Mouse (Mus musculus) liver, embryonic 14.5 days (tissue): ENCODE results near the gene Jsrp1. TPM values are rescaled to one million over a fixed set of nuclear protein-coding genes. Genes with fewer than 3 reads are reported as not detected.

Source experiments
- ATAC-seq: fragments of 200-750 bp; cut with Nextera tagmentation; 2 replicates; pipeline ENCODE4 v1.8.0; 2017; ENCODE audit warnings: moderate number of reproducible peaks, mild to moderate bottlenecking, moderate library complexity; ENCODE audit not compliant: insufficient read depth
- DNase-seq, 3 experiments: peaks; one replicate each; pipeline ENCODE4 v3.0.0-alpha.2; 2012 to 2013; ENCODE audit warnings: low read depth in 3 of 3, low spot score in 3 of 3
- H3K27ac ChIP-seq: fragments of 300-500 bp; sonication (generic); 2 replicates; pipeline ENCODE4 v1.5.1; 2014; ENCODE audit warnings: moderate library complexity, mild to moderate bottlenecking, control low read depth, inconsistent platforms
- H3K27me3 ChIP-seq: fragments of 300-500 bp; sonication (generic); 2 replicates; pipeline ENCODE4 v1.6.1; 2014; ENCODE audit warnings: mild to moderate bottlenecking, low read length, moderate library complexity; ENCODE audit not compliant: control insufficient read depth, insufficient read depth
- H3K36me3 ChIP-seq: fragments of 300-500 bp; sonication (generic); replicated peaks from 2 replicates; pipeline ENCODE4 v1.6.1; 2014; ENCODE audit warnings: low read depth; ENCODE audit not compliant: control insufficient read depth, insufficient read depth
- H3K4me1 ChIP-seq, 2 experiments: fragments of 200-500 bp in 1 of 2; fragments of 300-500 bp in 1 of 2; sonication (generic) in 1 of 2; replicated peaks; 2 replicates each; pipeline ENCODE4 v1.6.1; 2012 to 2014; ENCODE audit warnings: antibody characterized with exemption in 1 of 2, inconsistent platforms in 1 of 2, low read length in 1 of 2; ENCODE audit not compliant: control insufficient read depth in 2 of 2, insufficient read depth in 2 of 2
- H3K4me2 ChIP-seq: fragments of 300-500 bp; sonication (generic); 2 replicates; pipeline ENCODE4 v1.6.1; 2014; ENCODE audit warnings: low read depth, mild to moderate bottlenecking, control low read depth, moderate library complexity
- H3K4me3 ChIP-seq, 2 experiments: fragments of 200-500 bp in 1 of 2; fragments of 300-500 bp in 1 of 2; sonication (generic) in 1 of 2; 2 replicates each; pipeline ENCODE4 v1.5.1; 2012 to 2014; ENCODE audit warnings: low read depth in 2 of 2, low read length in 2 of 2, mild to moderate bottlenecking in 2 of 2, control low read depth in 1 of 2, inconsistent platforms in 1 of 2, moderate library complexity in 1 of 2; ENCODE audit not compliant: insufficient read depth in 1 of 2
- H3K9ac ChIP-seq: fragments of 300-500 bp; sonication (generic); replicated peaks from 2 replicates; pipeline ENCODE4 v1.6.1; 2014; ENCODE audit warnings: mild to moderate bottlenecking, control low read depth, moderate library complexity
- H3K9me3 ChIP-seq: fragments of 300-500 bp; sonication (generic); 2 replicates; pipeline ENCODE4 v1.6.1; 2016; ENCODE audit warnings: low read length, mixed read lengths; ENCODE audit not compliant: control insufficient read depth
- CTCF ChIP-seq: IDR thresholded peaks from 2 replicates; pipeline ENCODE4 v1.5.1; 2016; ENCODE audit warnings: antibody characterized with exemption, low read depth, control low read depth
- EP300 ChIP-seq: IDR thresholded peaks from 2 replicates; pipeline ENCODE4 v1.6.1; 2016; ENCODE audit warnings: antibody characterized with exemption, low read depth
- WGBS: fragments of 180-500 bp; shearing (Covaris S2); extraction: QIAGEN DNeasy Blood & Tissue Kit; methylation state at CpG from one replicate; pipeline ENCODE4 v1.1.7; 2014; ENCODE audit not compliant: insufficient replicate concordance; 5-methylcytosine and 5-hydroxymethylcytosine counted together
- polyA plus RNA-seq, 2 experiments: library from polyadenylated mRNA; depleted of rRNA in 1 of 2; stranded (reverse) in 1 of 2; unstranded in 1 of 2; fragments of >200 nt; fragmentation: Nextera tagmentation in 1 of 2; extraction: Ambion mirVana in 1 of 2; gene quantifications; 2 replicates each; pipeline versions ENCODE4 v1.2.1 to v1.2.3; 2012 to 2014

Jsrp1 gene
- polyA plus RNA-seq, 2 experiments: not detected

GRCm38 (mm10) chr10:80812391-80813041 is 782 bp downstream of the Jsrp1 start:
- Histone ChIP-seq H3K4me3 (no peak overlapping the region), H3K4me2 (no peak overlapping the region), H3K36me3 (no peaks in the 10 kb centered on the region), H3K27me3 (peaks cover 38% of the 10 kb centered on the region), H3K9me3 (no peaks in the 10 kb centered on the region), H3K27ac (no peak overlapping the region), H3K9ac (no peak overlapping the region), H3K4me1 (peaks cover 0 to 5% of the 10 kb centered on the region in 2 experiments; a peak in 2 of 4 replicates)
- ATAC-seq (no peak), DNase-seq (no peak)
- 40% methylated on average over 5 of the region's 5 CpGs for WGBS
- TF ChIP-seq EP300 (no peak), CTCF (no peak)

GRCm38 (mm10) chr10:80810084-80810483 is 3.2 kb downstream of the Jsrp1 start:
- no peak for TF ChIP-seq CTCF
- no peak for TF ChIP-seq EP300
- Histone ChIP-seq H3K9me3 (no peaks in the 10 kb centered on the region), H3K4me2 (no peak overlapping the region), H3K27me3 (peaks cover 48% of the 10 kb centered on the region), H3K36me3 (no peaks in the 10 kb centered on the region), H3K4me3 (no peak overlapping the region), H3K27ac (no peak overlapping the region), H3K4me1 (peaks cover 2 to 5% of the 10 kb centered on the region in 2 experiments; a peak in 3 of 4 replicates), H3K9ac (no peak overlapping the region)
- DNase-seq: no peak
- ATAC-seq: no peak
- WGBS: 7% methylated on average over 20 of the region's 20 CpGs

- H3K4me3 ChIP-seq: no peak overlapping the region
- TF ChIP-seq EP300 (no peak), CTCF (no peak)
- DNase-seq: no peak
Observed at GRCm38 (mm10) chr10:80808985-80809632, 4.2 kb downstream of the Jsrp1 start.

GRCm38 (mm10) chr10:80808099-80808984 is 5.0 kb downstream of the Jsrp1 start:
- H3K9ac ChIP-seq: no peak overlapping the region
- H3K4me3 ChIP-seq: no peak overlapping the region
- no peak for DNase-seq
- H3K36me3 ChIP-seq: peaks cover 13% of the 10 kb centered on the region
- no peak overlapping the region for H3K27ac ChIP-seq
- no peaks in the 10 kb centered on the region for H3K9me3 ChIP-seq
- peaks cover 2 to 5% of the 10 kb centered on the region in 2 experiments; a peak in 3 of 4 replicates for H3K4me1 ChIP-seq
- TF ChIP-seq CTCF (no peak), EP300 (no peak)
- 23% methylated on average over 40 of the region's 40 CpGs for WGBS
- H3K27me3 ChIP-seq: peaks cover 48% of the 10 kb centered on the region
- H3K4me2 ChIP-seq: no peak overlapping the region
- no peak for ATAC-seq

More at GRCm38 (mm10) chr10:80808985-80809632, 4.2 kb downstream of the Jsrp1 start:
- no peaks in the 10 kb centered on the region for H3K9me3 ChIP-seq
- H3K27me3 ChIP-seq: peaks cover 48% of the 10 kb centered on the region
- H3K36me3 ChIP-seq: peaks cover 5% of the 10 kb centered on the region
- no peak for ATAC-seq
- peaks cover 2 to 5% of the 10 kb centered on the region in 2 experiments; a peak in 3 of 4 replicates for H3K4me1 ChIP-seq
- H3K4me2 ChIP-seq: no peak overlapping the region
- 6% methylated on average over 18 of the region's 18 CpGs for WGBS
- H3K27ac ChIP-seq: no peak overlapping the region
- H3K9ac ChIP-seq: no peak overlapping the region
